Mouse (Mus musculus): ENCODE results near the gene Gm5797. TPM values are rescaled to one million over a fixed set of nuclear protein-coding genes. Genes with fewer than 3 reads are reported as not detected.
"Not testable (repeated sequence)": the region's sequence is repeated elsewhere in the genome, so short reads cannot be mapped to it uniquely, and the experiment has no call there.

The Gm5797 gene
- polyA plus RNA-seq (2015; fragmentation: Nextera tagmentation; extraction: Ambion mirVana), result not detected in 2 replicates

GRCm38 (mm10) chr14:7332295-7332694 lies at the start of gene Gm5797:
Gene Gm5797 (minus strand): TSS chr14:7332395.
- H3K4me3 ChIP-seq; H3K9ac ChIP-seq; H3K27ac ChIP-seq; H3K36me3 ChIP-seq; H3K9me3 ChIP-seq; H3K27me3 ChIP-seq; H3K4me1 ChIP-seq; H3K4me2 ChIP-seq; ATAC-seq (ENCODE audit: insufficient number of reproducible peaks, insufficient read depth, low FRiP score, low TSS enrichment, low read depth): not testable (repeated sequence)
- no CpG with 5 or more reads among the region's 1 CpGs for WGBS

- H3K4me2 ChIP-seq; ATAC-seq (ENCODE audit: insufficient number of reproducible peaks, insufficient read depth, low FRiP score, low TSS enrichment, low read depth); H3K4me3 ChIP-seq; H3K27ac ChIP-seq; H3K9me3 ChIP-seq; H3K4me1 ChIP-seq; H3K9ac ChIP-seq; H3K27me3 ChIP-seq; H3K36me3 ChIP-seq: not testable (repeated sequence)
- WGBS, result 84% methylated on average over 3 of the region's 3 CpGs
These were observed 32.8 kb upstream of the Gm5797 start, which contains the start of gene Gm8374 for GRCm38 (mm10) chr14:7365034-7365433. Gene Gm8374 (minus strand): TSS chr14:7365134.

GRCm38 (mm10) chr14:7315093-7315492 lies 17.1 kb downstream of the Gm5797 start:
- H3K36me3 ChIP-seq; H3K27me3 ChIP-seq; ATAC-seq (ENCODE audit: insufficient number of reproducible peaks, insufficient read depth, low FRiP score, low TSS enrichment, low read depth); H3K27ac ChIP-seq; H3K4me1 ChIP-seq; H3K9me3 ChIP-seq: not testable (repeated sequence)
- peak overlapping the region; percentile 64 for H3K9ac ChIP-seq
- H3K4me3 ChIP-seq, result peak overlapping the region; percentile 48
- WGBS, result under 1% methylated on average over 15 of the region's 19 CpGs
- H3K4me2 ChIP-seq, result peak overlapping the region; percentile 74

- not testable (repeated sequence) for H3K36me3 ChIP-seq; ATAC-seq (ENCODE audit: insufficient number of reproducible peaks, insufficient read depth, low FRiP score, low TSS enrichment, low read depth); H3K4me1 ChIP-seq; H3K9me3 ChIP-seq; H3K27ac ChIP-seq; H3K27me3 ChIP-seq
- Histone ChIP-seq H3K4me2 (peak within 1 kb of the TSS; percentile 74), H3K4me3 (peak within 1 kb of the TSS; percentile 48), H3K9ac (peak within 1 kb of the TSS; percentile 64)
- 0% methylated on average over 12 of the region's 35 CpGs for WGBS
These were observed 17.5 kb downstream of the Gm5797 start, which contains the start of gene Gm3739 for GRCm38 (mm10) chr14:7314661-7315060. Gene Gm3739 (minus strand): TSS chr14:7315049.

Other genes with a start within 250 kb of the Gm5797 start
- gene Gm3696, start 231.8 kb downstream of the Gm5797 start, polyA plus RNA-seq (2015; fragmentation: Nextera tagmentation; extraction: Ambion mirVana), result 0.80 and 1.3 TPM in 2 replicates
- gene Gm6676, start 207.0 kb downstream of the Gm5797 start, polyA plus RNA-seq (2015; fragmentation: Nextera tagmentation; extraction: Ambion mirVana), result not detected in 2 replicates
- 4.3 and 7.5 TPM in 2 replicates for gene Gm3512, start 157.9 kb downstream of the Gm5797 start, polyA plus RNA-seq (2015; fragmentation: Nextera tagmentation; extraction: Ambion mirVana)
- gene Gm16434, start 137.9 kb downstream of the Gm5797 start, polyA plus RNA-seq (2015; fragmentation: Nextera tagmentation; extraction: Ambion mirVana), result not detected in 2 replicates
- gene Gm3727, start 67.7 kb downstream of the Gm5797 start, polyA plus RNA-seq (2015; fragmentation: Nextera tagmentation; extraction: Ambion mirVana), result not detected in 2 replicates
- gene Gm3739, start 17.3 kb downstream of the Gm5797 start, polyA plus RNA-seq (2015; fragmentation: Nextera tagmentation; extraction: Ambion mirVana), result 0.54 and 1.3 TPM in 2 replicates
- gene Gm8374, start 32.7 kb upstream of the Gm5797 start, polyA plus RNA-seq (2015; fragmentation: Nextera tagmentation; extraction: Ambion mirVana), result not detected in 2 replicates
- not detected in 2 replicates for gene Gm3755, start 118.5 kb upstream of the Gm5797 start, polyA plus RNA-seq (2015; fragmentation: Nextera tagmentation; extraction: Ambion mirVana)
- 0.94 and 1.1 TPM in 2 replicates for gene Gm3752, start 151.4 kb upstream of the Gm5797 start, polyA plus RNA-seq (2015; fragmentation: Nextera tagmentation; extraction: Ambion mirVana)
- gene Gm3558, start 236.2 kb upstream of the Gm5797 start, polyA plus RNA-seq (2015; fragmentation: Nextera tagmentation; extraction: Ambion mirVana), result 0.56 and 0.65 TPM in 2 replicates